Mouse (Mus musculus): ENCODE measurements around the gene Pate2.

Gene Pate2

GRCm38 (mm10) chr9:35569571-35570534 is at the start of gene Pate2, which contains the start of gene Hyls1:
Gene Pate2, plus strand, starts transcription at chr9:35570284.
Gene Hyls1, minus strand, starts transcription at chr9:35570398.
- TF ChIP-seq GATA4 (IDR thresholded peaks at IDR 0.05; ENCODE audit: insufficient replicate concordance, low read length): no peak

- TF ChIP-seq GATA4 (IDR thresholded peaks at IDR 0.05; ENCODE audit: insufficient replicate concordance, low read length): no peak
Observed at GRCm38 (mm10) chr9:35520631-35521348, 49.3 kb upstream of the Pate2 start.

GRCm38 (mm10) chr9:35522241-35522640 is 47.8 kb upstream of the Pate2 start:
- TF ChIP-seq GATA4 (IDR thresholded peaks at IDR 0.05; ENCODE audit: insufficient replicate concordance, low read length): no peak

- no peak for TF ChIP-seq GATA4 (IDR thresholded peaks at IDR 0.05; ENCODE audit: insufficient replicate concordance, low read length)
Observed at GRCm38 (mm10) chr9:35522821-35523515, 47.1 kb upstream of the Pate2 start.

- TF ChIP-seq GATA4 (IDR thresholded peaks at IDR 0.05; ENCODE audit: insufficient replicate concordance, low read length): no peak
Observed at GRCm38 (mm10) chr9:35523541-35523940, 46.5 kb upstream of the Pate2 start.

GRCm38 (mm10) chr9:35523941-35524411 is 46.1 kb upstream of the Pate2 start:
- TF ChIP-seq GATA4 (IDR thresholded peaks at IDR 0.05; ENCODE audit: insufficient replicate concordance, low read length): no peak

GRCm38 (mm10) chr9:35529141-35529540 is 40.9 kb upstream of the Pate2 start:
- no peak for TF ChIP-seq GATA4 (IDR thresholded peaks at IDR 0.05; ENCODE audit: insufficient replicate concordance, low read length)

- TF ChIP-seq GATA4 (IDR thresholded peaks at IDR 0.05; ENCODE audit: insufficient replicate concordance, low read length): no peak
Observed at GRCm38 (mm10) chr9:35529796-35530195, 40.3 kb upstream of the Pate2 start.

GRCm38 (mm10) chr9:35533266-35533665 is 36.8 kb upstream of the Pate2 start:
- TF ChIP-seq GATA4 (IDR thresholded peaks at IDR 0.05; ENCODE audit: insufficient replicate concordance, low read length): no peak

GRCm38 (mm10) chr9:35535110-35535509 is 35.0 kb upstream of the Pate2 start:
- TF ChIP-seq GATA4 (IDR thresholded peaks at IDR 0.05; ENCODE audit: insufficient replicate concordance, low read length): no peak

GRCm38 (mm10) chr9:35535876-35536275 is 34.2 kb upstream of the Pate2 start:
- no peak for TF ChIP-seq GATA4 (IDR thresholded peaks at IDR 0.05; ENCODE audit: insufficient replicate concordance, low read length)

- no peak for TF ChIP-seq GATA4 (IDR thresholded peaks at IDR 0.05; ENCODE audit: insufficient replicate concordance, low read length)
Observed at GRCm38 (mm10) chr9:35539001-35539750, 30.9 kb upstream of the Pate2 start.

GRCm38 (mm10) chr9:35541024-35541423 is 29.1 kb upstream of the Pate2 start:
- TF ChIP-seq GATA4 (IDR thresholded peaks at IDR 0.05; ENCODE audit: insufficient replicate concordance, low read length): no peak

- no peak for TF ChIP-seq GATA4 (IDR thresholded peaks at IDR 0.05; ENCODE audit: insufficient replicate concordance, low read length)
Observed at GRCm38 (mm10) chr9:35541488-35541887, 28.6 kb upstream of the Pate2 start.
